Mouse (Mus musculus) liver, postnatal 0 days (tissue): ENCODE data around the gene Rnf213.

Experiments used
- CTCF ChIP-seq: sonication (generic); IDR thresholded peaks from 2 replicates; pipeline ENCODE4 v1.5.1; 2016; ENCODE audit warnings: antibody characterized with exemption, low read depth
- EP300 ChIP-seq: IDR thresholded peaks from 2 replicates; pipeline ENCODE4 v1.6.1; 2016; ENCODE audit warnings: antibody characterized with exemption, low read depth, mild to moderate bottlenecking

DNA sequence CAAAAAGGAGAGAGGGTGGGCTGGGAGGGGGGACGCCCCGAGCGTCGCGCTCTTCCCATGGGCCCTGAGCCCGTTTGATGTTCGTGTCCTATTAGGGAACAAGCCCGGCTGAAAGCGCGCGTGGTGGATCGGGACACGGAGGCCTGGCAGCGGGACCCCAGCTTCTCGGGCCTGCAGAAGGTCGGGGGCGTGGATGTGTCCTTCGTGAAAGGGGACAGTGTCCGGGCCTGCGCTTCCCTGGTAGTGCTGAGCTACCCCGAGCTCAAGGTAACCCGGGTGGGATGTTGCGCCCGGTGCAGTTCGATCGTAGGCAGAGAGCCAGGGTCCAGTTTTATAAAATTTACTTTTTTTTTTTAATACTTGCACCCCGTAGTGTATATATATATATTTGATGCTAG lies 98.8 kb downstream of the Rnf213 start:
- TF ChIP-seq CTCF (no peak), EP300 (no peak)
